Mouse (Mus musculus) limb, embryonic 14.5 days (tissue): ENCODE data around the gene Med27. TPM values are rescaled to one million over a fixed set of nuclear protein-coding genes. Genes with fewer than 3 reads are reported as not detected.

Experiments
- ATAC-seq: fragments of 200-750 bp; cut with Nextera tagmentation; 2 replicates; pipeline ENCODE4 v1.8.0; 2017; ENCODE audit warnings: low read depth, moderate number of reproducible peaks, moderate TSS enrichment; ENCODE audit not compliant: low FRiP score
- DNase-seq: peaks from one replicate; pipeline ENCODE4 v3.0.0-alpha.2; 2015; ENCODE audit warnings: low spot score
- H3K27ac ChIP-seq: fragments of 300-500 bp; sonication (generic); replicated peaks from 2 replicates; pipeline ENCODE4 v1.5.1; 2014; ENCODE audit warnings: low read depth, mild to moderate bottlenecking, low read length, moderate library complexity, mixed read lengths
- H3K27me3 ChIP-seq: fragments of 300-500 bp; sonication (generic); 2 replicates; pipeline ENCODE4 v1.6.1; 2014; ENCODE audit warnings: low read length, mixed read lengths; ENCODE audit not compliant: control insufficient read depth, insufficient read depth
- H3K36me3 ChIP-seq: fragments of 300-500 bp; sonication (generic); 2 replicates; pipeline ENCODE4 v1.6.1; 2014; ENCODE audit warnings: mild to moderate bottlenecking, low read length, moderate library complexity, mixed read lengths; ENCODE audit not compliant: control insufficient read depth, insufficient read depth
- H3K4me1 ChIP-seq: fragments of 300-500 bp; sonication (generic); 2 replicates; pipeline ENCODE4 v1.6.1; 2014; ENCODE audit warnings: antibody characterized with exemption, low read length, mixed read lengths; ENCODE audit not compliant: control insufficient read depth, insufficient read depth
- H3K4me2 ChIP-seq: fragments of 300-500 bp; sonication (generic); replicated peaks from 2 replicates; pipeline ENCODE4 v1.6.1; 2014; ENCODE audit warnings: low read depth, mild to moderate bottlenecking, low read length, moderate library complexity; ENCODE audit not compliant: severe bottlenecking
- H3K4me3 ChIP-seq: fragments of 300-500 bp; sonication (generic); replicated peaks from 2 replicates; pipeline ENCODE4 v1.5.1; 2014; ENCODE audit warnings: low read length
- H3K9ac ChIP-seq: fragments of 300-500 bp; sonication (generic); 2 replicates; pipeline ENCODE4 v1.6.1; 2014; ENCODE audit warnings: mild to moderate bottlenecking, low read depth, low read length, moderate library complexity; ENCODE audit not compliant: severe bottlenecking
- H3K9me3 ChIP-seq: fragments of 300-500 bp; sonication (generic); 2 replicates; pipeline ENCODE4 v1.6.1; 2016; ENCODE audit warnings: low read length; ENCODE audit not compliant: control insufficient read depth
- POLR2A ChIP-seq: fragments of 200-500 bp; IDR thresholded peaks from 2 replicates; pipeline ENCODE4 v1.8.0; 2012; ENCODE audit warnings: inconsistent platforms, mild to moderate bottlenecking, moderate library complexity, borderline replicate concordance; ENCODE audit not compliant: insufficient read depth, insufficient read length; ENCODE audit errors: extremely low read depth
- WGBS: fragments of 180-500 bp; shearing (Covaris S2); extraction: QIAGEN DNeasy Blood & Tissue Kit; methylation state at CpG from one replicate; pipeline ENCODE4 v1.1.7; 2014; 5-methylcytosine and 5-hydroxymethylcytosine counted together
- microRNA-seq: library from miRNA; unstranded; fragments of <30 nt; microRNA quantifications from one replicate; pipeline ENCODE4, GENCODE M21; 2016
- polyA plus RNA-seq, 2 experiments: library from polyadenylated mRNA; depleted of rRNA in 1 of 2; stranded (reverse) in 1 of 2; unstranded in 1 of 2; fragments of >200 nt; fragmentation: Nextera tagmentation in 1 of 2; extraction: Ambion mirVana in 1 of 2; gene quantifications; 2 replicates each; pipeline versions ENCODE4 v1.2.1 to v1.2.3; 2012 to 2014

The Med27 gene
- polyA plus RNA-seq, 2 experiments, result 45.6 to 49.4 TPM

- no peak overlapping the region for H3K27ac ChIP-seq
- H3K4me3 ChIP-seq, result no peak overlapping the region
- 66% methylated on average over 5 of the region's 5 CpGs for WGBS
- no peaks in the 10 kb centered on the region for H3K27me3 ChIP-seq
- DNase-seq (no peak), ATAC-seq (no peak)
- H3K9ac ChIP-seq, result no peak overlapping the region
- no peak overlapping the region for H3K4me2 ChIP-seq
- H3K9me3 ChIP-seq, result no peaks in the 10 kb centered on the region
- no peak for TF ChIP-seq POLR2A
- no peaks in the 10 kb centered on the region for H3K4me1 ChIP-seq
- no peaks in the 10 kb centered on the region for H3K36me3 ChIP-seq
These were observed 226.3 kb downstream of the Med27 start for GRCm38 (mm10) chr2:29572811-29573427.

GRCm38 (mm10) chr2:29573591-29573990 is 227.0 kb downstream of the Med27 start:
- Histone ChIP-seq H3K4me2 (no peak overlapping the region), H3K27me3 (no peaks in the 10 kb centered on the region), H3K9ac (no peak overlapping the region), H3K4me3 (no peak overlapping the region), H3K36me3 (no peaks in the 10 kb centered on the region), H3K9me3 (no peaks in the 10 kb centered on the region), H3K4me1 (no peaks in the 10 kb centered on the region), H3K27ac (no peak overlapping the region)
- TF ChIP-seq POLR2A, result no peak
- DNase-seq (peak; percentile 87), ATAC-seq (no peak)
- WGBS, result 7% methylated on average over 5 of the region's 5 CpGs

GRCm38 (mm10) chr2:29574187-29574586 is 227.6 kb downstream of the Med27 start:
- DNase-seq, result no peak
- 12% methylated on average over 11 of the region's 11 CpGs for WGBS

More at GRCm38 (mm10) chr2:29574187-29574586, 227.6 kb downstream of the Med27 start:
- Histone ChIP-seq H3K4me2 (no peak overlapping the region), H3K4me3 (no peak overlapping the region), H3K9me3 (no peaks in the 10 kb centered on the region), H3K36me3 (no peaks in the 10 kb centered on the region), H3K9ac (no peak overlapping the region), H3K27me3 (no peaks in the 10 kb centered on the region), H3K4me1 (no peaks in the 10 kb centered on the region), H3K27ac (no peak overlapping the region)
- no peak for TF ChIP-seq POLR2A
- no peak for ATAC-seq

Small RNA genes within 50 kb of the gene (microRNA-seq; reads per million reads assigned to microRNA genes)
- not detected for gene Mir133c

Other genes starting within 250 kb of the Med27 start
- 8.9 and 10.0 TPM in 2 replicates for gene Setx, start 222.6 kb upstream of the Med27 start, polyA plus RNA-seq (2012; rRNA removed)
- 10.0 and 13.2 TPM in 2 replicates for gene Setx, start 222.6 kb upstream of the Med27 start, polyA plus RNA-seq (2014; fragmentation: Nextera tagmentation; extraction: Ambion mirVana)
- 3.3 and 3.8 TPM in 2 replicates for gene Ntng2, start 93.8 kb upstream of the Med27 start, polyA plus RNA-seq (2012; rRNA removed)
- 0.26 and 1.00 TPM in 2 replicates for gene Ntng2, start 93.8 kb upstream of the Med27 start, polyA plus RNA-seq (2014; fragmentation: Nextera tagmentation; extraction: Ambion mirVana)